Mouse (Mus musculus) myocyte (in vitro differentiated cells): Measurements from ENCODE around the gene Sgpp2. TPM values are rescaled to one million over a fixed set of nuclear protein-coding genes. Genes with fewer than 3 reads are reported as not detected.

Experiments
- H3K27me3 ChIP-seq: one replicate; pipeline ENCODE4 v1.6.1; 2011; ENCODE audit not compliant: control insufficient read depth, insufficient read depth, insufficient read length
- H3K36me3 ChIP-seq: one replicate; pipeline ENCODE4 v1.6.1; 2011; ENCODE audit not compliant: control insufficient read depth, insufficient read depth
- H3K4me2 ChIP-seq: one replicate; pipeline ENCODE4 v1.6.1; 2011; ENCODE audit warnings: low read depth, control low read depth
- H3K4me3 ChIP-seq: one replicate; pipeline ENCODE4 v1.5.1; 2011; ENCODE audit warnings: mild to moderate bottlenecking, control low read depth, moderate library complexity
- H3K79me2 ChIP-seq: one replicate; pipeline ENCODE4 v1.6.1; 2011; ENCODE audit not compliant: control insufficient read depth, insufficient read depth
- H3ac ChIP-seq: one replicate; pipeline ENCODE4 v1.6.1; 2011; ENCODE audit not compliant: control insufficient read depth, insufficient read length
- CEBPB ChIP-seq: IDR thresholded peaks from 2 replicates; pipeline ENCODE4 v1.6.1; 2011; ENCODE audit warnings: mild to moderate bottlenecking, moderate library complexity; ENCODE audit not compliant: poor library complexity, insufficient read depth, severe bottlenecking
- E2F4 ChIP-seq: IDR thresholded peaks from one replicate; pipeline ENCODE4 v1.6.1; 2011; ENCODE audit warnings: mild to moderate bottlenecking, control low read depth, moderate library complexity; ENCODE audit not compliant: insufficient read depth
- MAX ChIP-seq: IDR thresholded peaks from one replicate; pipeline ENCODE4 v1.6.1; 2011; ENCODE audit warnings: low read depth, mild to moderate bottlenecking, control low read depth
- MYOD1 ChIP-seq, 3 experiments: IDR thresholded peaks; one replicate each; pipeline ENCODE4 v1.6.1; 2011; ENCODE audit warnings: control low read depth in 2 of 3, low read depth in 2 of 3, mild to moderate bottlenecking in 2 of 3, moderate library complexity in 1 of 3; ENCODE audit not compliant: insufficient read length in 2 of 3, control insufficient read depth in 1 of 3
- MYOG ChIP-seq, 3 experiments: IDR thresholded peaks; one replicate each; pipeline ENCODE4 v1.6.1; 2011; ENCODE audit warnings: control low read depth in 2 of 3, low read depth in 2 of 3, mild to moderate bottlenecking in 2 of 3; ENCODE audit not compliant: insufficient read length in 2 of 3, control insufficient read depth in 1 of 3, insufficient read depth in 1 of 3
- POLR2A ChIP-seq: IDR thresholded peaks from one replicate; pipeline ENCODE4 v1.6.1; 2011; ENCODE audit warnings: low read depth, mild to moderate bottlenecking, control low read depth, moderate library complexity; ENCODE audit not compliant: insufficient read length
- POLR2AphosphoS2 ChIP-seq: IDR thresholded peaks from one replicate; pipeline ENCODE4 v1.6.1; 2011; ENCODE audit warnings: low read depth, control low read depth; ENCODE audit not compliant: insufficient read length
- REST ChIP-seq: IDR thresholded peaks from one replicate; pipeline ENCODE4 v1.6.1; 2011; ENCODE audit warnings: mild to moderate bottlenecking, control low read depth, moderate library complexity; ENCODE audit not compliant: insufficient read depth, insufficient read length
- SRF ChIP-seq: IDR thresholded peaks from one replicate; pipeline ENCODE4 v1.6.1; 2011; ENCODE audit warnings: low read depth; ENCODE audit not compliant: control insufficient read depth, insufficient read length
- TCF12 ChIP-seq: IDR thresholded peaks from one replicate; pipeline ENCODE4 v1.6.1; 2011; ENCODE audit warnings: mild to moderate bottlenecking, control low read depth; ENCODE audit not compliant: poor library complexity, insufficient read depth, severe bottlenecking
- TCF3 ChIP-seq: IDR thresholded peaks from one replicate; pipeline ENCODE4 v1.6.1; 2011; ENCODE audit warnings: low read depth, control low read depth; ENCODE audit not compliant: insufficient read length
- USF1 ChIP-seq: IDR thresholded peaks from one replicate; pipeline ENCODE4 v1.6.1; 2011; ENCODE audit warnings: low read depth, mild to moderate bottlenecking, control low read depth, moderate library complexity
- polyA plus RNA-seq: library from polyadenylated mRNA; unstranded; fragments of >200 nt; fragmentation: generic; extraction: Trizol; gene quantifications from one replicate; pipeline ENCODE4 v1.2.1, GENCODE M21; 2012; ENCODE audit warnings: missing spikeins

Sgpp2 gene
- polyA plus RNA-seq, 1 experiment, result 0.10 TPM

DNA sequence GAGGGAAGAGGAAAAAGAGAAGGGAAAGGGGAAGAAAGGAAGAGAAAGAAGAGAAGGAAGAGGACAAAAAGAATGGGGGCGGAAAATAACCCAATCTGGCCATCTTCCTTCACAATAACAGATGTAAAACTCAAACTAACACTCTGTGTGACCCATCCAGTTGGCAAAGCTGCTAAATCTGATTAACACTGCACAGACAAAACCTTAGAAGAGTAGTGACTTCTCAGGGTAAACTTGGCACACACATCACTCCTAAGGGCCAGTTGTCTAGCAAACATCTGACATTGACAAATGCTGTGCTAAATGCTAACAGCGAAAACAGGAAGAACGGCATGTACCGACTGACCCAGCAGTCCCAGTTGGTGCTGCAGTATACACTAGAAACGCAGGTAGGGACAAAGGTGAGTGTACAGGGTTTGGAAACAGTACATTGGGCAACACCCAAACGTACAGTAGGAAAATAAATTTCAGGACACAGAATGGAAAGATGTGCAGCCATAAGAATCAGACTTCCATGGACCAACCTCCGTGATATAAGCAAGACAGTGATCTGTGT, 10.4 kb upstream of the Sgpp2 start:
- Histone ChIP-seq H3K36me3 (no peaks in the 10 kb centered on the region), H3K4me3 (no peak overlapping the region), H3K27me3 (peaks cover 5% of the 10 kb centered on the region), H3K4me2 (no peak overlapping the region), H3K79me2 (no peaks in the 10 kb centered on the region), H3ac (no peak overlapping the region)
- TF ChIP-seq USF1, result no peak
- TF ChIP-seq REST, result no peak
- TF ChIP-seq MYOG (IDR thresholded peaks at IDR 0.05; ENCODE audit: control insufficient read depth in 1 of 3, insufficient read depth in 1 of 3, insufficient read length in 2 of 3, low read depth in 2 of 3), result no peak
- TF ChIP-seq E2F4, result no peak
- TF ChIP-seq CEBPB, result no peak
- TF ChIP-seq SRF, result no peak
- TF ChIP-seq POLR2A, result no peak
- no peak for TF ChIP-seq POLR2AphosphoS2
- no peak for TF ChIP-seq MAX
- TF ChIP-seq MYOD1 (IDR thresholded peaks at IDR 0.05; ENCODE audit: control insufficient read depth in 1 of 3, insufficient read length in 2 of 3, low read depth in 2 of 3), result no peak
- no peak for TF ChIP-seq TCF12
- no peak for TF ChIP-seq TCF3

DNA sequence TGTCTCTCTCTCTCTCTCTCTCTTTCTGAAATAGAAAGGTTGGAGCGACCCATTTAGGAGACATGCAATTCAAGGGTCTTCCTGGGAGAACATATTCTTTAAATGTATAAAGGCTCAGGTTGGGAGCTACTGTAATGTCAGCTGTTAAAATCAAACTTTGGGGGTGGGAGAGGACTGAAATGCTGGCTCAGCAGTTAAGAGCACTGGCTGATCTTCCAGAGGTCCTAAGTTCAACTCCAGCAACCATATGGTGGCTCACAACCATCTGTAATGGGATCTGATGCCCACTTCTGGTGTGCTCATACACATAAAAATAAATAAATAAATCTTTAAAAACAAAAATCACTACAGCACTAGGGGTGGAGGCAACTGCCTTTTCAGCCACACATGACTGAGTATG, 1.5 kb upstream of the Sgpp2 start:
- no peak overlapping the region for H3K4me2 ChIP-seq
- H3K27me3 ChIP-seq, result peaks cover 11% of the 10 kb centered on the region
- H3K4me3 ChIP-seq, result no peak overlapping the region
- no peaks in the 10 kb centered on the region for H3K36me3 ChIP-seq
- no peaks in the 10 kb centered on the region for H3K79me2 ChIP-seq
- TF ChIP-seq TCF12 (no peak), MYOG (IDR thresholded peaks at IDR 0.05; ENCODE audit: control insufficient read depth in 1 of 3, insufficient read depth in 1 of 3, insufficient read length in 2 of 3, low read depth in 2 of 3) (no peak), USF1 (no peak), MYOD1 (IDR thresholded peaks at IDR 0.05; ENCODE audit: control insufficient read depth in 1 of 3, insufficient read length in 2 of 3, low read depth in 2 of 3) (no peak), CEBPB (no peak), POLR2AphosphoS2 (no peak), E2F4 (no peak), TCF3 (no peak), SRF (no peak), MAX (no peak), POLR2A (no peak), REST (no peak)
- no peak overlapping the region for H3ac ChIP-seq

DNA sequence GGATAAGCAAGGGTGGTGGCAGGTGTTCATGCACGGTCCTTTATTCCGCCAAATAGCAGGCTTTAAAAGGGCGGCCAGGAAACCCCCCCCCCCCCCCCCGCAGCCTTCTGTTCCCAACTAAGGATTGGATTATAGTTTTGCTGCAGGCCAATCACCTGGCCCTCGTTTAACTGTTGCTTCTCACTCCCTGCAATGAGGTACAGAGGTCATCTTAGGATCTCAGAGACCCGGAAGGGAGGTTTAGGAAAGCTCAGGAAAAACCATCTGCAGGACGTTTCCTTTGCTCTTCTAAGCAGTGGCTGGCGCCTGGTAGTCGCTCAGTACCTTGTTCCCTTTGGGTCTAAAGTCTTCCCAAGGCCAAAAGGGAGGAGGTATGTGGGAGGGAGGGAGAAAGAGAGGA, 865 bp upstream of the Sgpp2 start:
- Histone ChIP-seq H3K79me2 (no peaks in the 10 kb centered on the region), H3ac (no peak overlapping the region), H3K4me2 (no peak overlapping the region), H3K36me3 (no peaks in the 10 kb centered on the region), H3K4me3 (no peak overlapping the region), H3K27me3 (peaks cover 11% of the 10 kb centered on the region)
- TF ChIP-seq MYOG (IDR thresholded peaks at IDR 0.05; ENCODE audit: control insufficient read depth in 1 of 3, insufficient read depth in 1 of 3, insufficient read length in 2 of 3, low read depth in 2 of 3) (no peak), TCF12 (no peak), CEBPB (no peak), MYOD1 (IDR thresholded peaks at IDR 0.05; ENCODE audit: control insufficient read depth in 1 of 3, insufficient read length in 2 of 3, low read depth in 2 of 3) (no peak), USF1 (no peak), MAX (no peak), POLR2AphosphoS2 (no peak), E2F4 (no peak), TCF3 (no peak), REST (no peak), POLR2A (no peak), SRF (no peak)

DNA sequence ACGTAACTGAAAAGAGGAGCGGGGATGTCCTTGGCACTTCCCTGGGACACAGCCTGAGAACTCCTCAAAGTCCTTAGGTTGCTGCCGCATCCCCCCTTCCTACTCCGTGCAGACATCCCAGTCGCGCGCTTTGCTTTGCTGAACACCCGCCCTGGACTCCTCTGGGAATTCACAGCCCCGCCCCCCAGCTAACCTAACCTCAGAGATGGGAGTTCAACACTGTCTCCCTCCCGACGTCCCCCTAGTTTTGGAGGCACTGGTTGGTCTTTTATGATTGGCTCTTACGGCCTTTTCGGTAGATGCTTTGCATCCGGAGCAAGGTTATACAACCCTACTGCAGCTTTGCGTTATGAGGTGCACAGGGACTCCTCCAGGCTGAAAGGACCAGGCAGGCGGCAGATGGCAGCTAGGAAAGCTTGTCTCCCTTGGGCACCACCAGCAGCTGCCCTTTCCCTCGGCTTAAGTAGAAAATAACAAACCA, 756 bp downstream of the Sgpp2 start:
- no peak for TF ChIP-seq SRF
- no peak for TF ChIP-seq USF1
- TF ChIP-seq E2F4, result no peak
- TF ChIP-seq TCF12, result no peak
- no peak for TF ChIP-seq CEBPB
- no peak for TF ChIP-seq MAX
- TF ChIP-seq TCF3, result no peak
- TF ChIP-seq MYOG (IDR thresholded peaks at IDR 0.05; ENCODE audit: control insufficient read depth in 1 of 3, insufficient read depth in 1 of 3, insufficient read length in 2 of 3, low read depth in 2 of 3), result no peak
- TF ChIP-seq REST, result no peak
- no peak overlapping the region for H3ac ChIP-seq
- H3K36me3 ChIP-seq, result no peaks in the 10 kb centered on the region
- H3K4me2 ChIP-seq, result peak overlapping the region; percentile 30
- peaks cover 11% of the 10 kb centered on the region for H3K27me3 ChIP-seq
- no peak overlapping the region for H3K4me3 ChIP-seq
- H3K79me2 ChIP-seq, result no peaks in the 10 kb centered on the region

DNA sequence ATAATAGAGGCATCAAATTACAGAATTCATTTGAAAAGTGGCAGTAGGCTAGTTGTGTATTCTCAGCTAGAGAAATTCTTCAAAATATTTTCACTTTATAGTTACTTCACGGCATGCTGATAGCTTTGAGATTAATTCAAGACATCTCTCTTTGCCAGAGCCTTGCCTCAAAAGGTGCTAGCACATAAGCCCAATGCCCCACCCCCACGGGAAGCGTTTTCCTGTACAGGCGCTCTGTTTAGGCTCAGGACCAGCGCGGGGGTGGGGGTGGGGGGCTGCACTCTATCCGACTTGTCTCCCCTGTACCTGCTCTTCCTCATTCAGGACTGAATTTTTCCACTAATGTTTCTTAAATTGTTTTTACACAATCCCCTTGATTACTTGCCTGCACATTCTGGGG, 1.3 kb downstream of the Sgpp2 start:
- TF ChIP-seq TCF3 (no peak), REST (no peak), SRF (no peak), E2F4 (no peak), MAX (no peak), POLR2AphosphoS2 (no peak), USF1 (no peak), POLR2A (no peak), TCF12 (no peak), MYOD1 (IDR thresholded peaks at IDR 0.05; ENCODE audit: control insufficient read depth in 1 of 3, insufficient read length in 2 of 3, low read depth in 2 of 3) (no peak), CEBPB (no peak), MYOG (IDR thresholded peaks at IDR 0.05; ENCODE audit: control insufficient read depth in 1 of 3, insufficient read depth in 1 of 3, insufficient read length in 2 of 3, low read depth in 2 of 3) (no peak)
- H3K4me3 ChIP-seq, result no peak overlapping the region
- H3K79me2 ChIP-seq, result no peaks in the 10 kb centered on the region
- no peak overlapping the region for H3K4me2 ChIP-seq
- H3ac ChIP-seq, result no peak overlapping the region
- peaks cover 11% of the 10 kb centered on the region for H3K27me3 ChIP-seq
- no peaks in the 10 kb centered on the region for H3K36me3 ChIP-seq
